Mouse (Mus musculus): Measurements from ENCODE around the gene Vmn1r5. TPM values are rescaled to one million over a fixed set of nuclear protein-coding genes. Genes with fewer than 3 reads are reported as not detected.
A peak's percentile ranks its signal among the peaks of the same experiment; 100 is the strongest.
"Not testable (repeated sequence)": the region's sequence is repeated elsewhere in the genome, so short reads cannot be mapped to it uniquely, and the experiment has no call there.

Vmn1r5 gene
- not detected for total RNA-seq (2021)
- long read RNA-seq, experiment 1: 0 reads
- long read RNA-seq, experiment 2: 0 reads

- no peak for DNase-seq (ENCODE audit: low spot score in 2 of 2)
These were observed at the start of gene Vmn1r5 for GRCm38 (mm10) chr6:56969973-56970372. TSS of gene Vmn1r5 (plus strand) at chr6:56970273.

GRCm38 (mm10) chr6:56923331-56923725, 46.7 kb upstream of the Vmn1r5 start:
- no peak for DNase-seq (ENCODE audit: low spot score in 2 of 2)

GRCm38 (mm10) chr6:56923726-56924707, 46.1 kb upstream of the Vmn1r5 start, which contains the start of the genes Nt5c3 and Vmn1r4:
TSS of gene Nt5c3 (minus strand) at chr6:56923932.
TSS of gene Vmn1r4 (plus strand) at chr6:56924015.
- peak; percentile 86 to 92 for DNase-seq (ENCODE audit: low spot score in 2 of 2)

- DNase-seq (ENCODE audit: low spot score in 2 of 2): no peak
These were observed 38.2 kb upstream of the Vmn1r5 start for GRCm38 (mm10) chr6:56931648-56932415.

- no peak for DNase-seq (ENCODE audit: low spot score in 2 of 2)
These were observed 37.6 kb upstream of the Vmn1r5 start for GRCm38 (mm10) chr6:56932464-56932863.

- DNase-seq (ENCODE audit: low spot score in 2 of 2): no peak
These were observed 35.7 kb upstream of the Vmn1r5 start for GRCm38 (mm10) chr6:56934366-56934765.

- DNase-seq (ENCODE audit: low spot score in 2 of 2): no peak
These were observed 13.6 kb upstream of the Vmn1r5 start for GRCm38 (mm10) chr6:56956436-56956835.

GRCm38 (mm10) chr6:56996943-56997342, 26.9 kb downstream of the Vmn1r5 start, which contains the start of gene Vmn1r6:
TSS of gene Vmn1r6 (plus strand) at chr6:56997243.
- DNase-seq (ENCODE audit: low spot score in 2 of 2): no peak

GRCm38 (mm10) chr6:57025224-57025623, 55.2 kb downstream of the Vmn1r5 start, which contains the start of gene Vmn1r7:
TSS of gene Vmn1r7 (minus strand) at chr6:57025324.
- DNase-seq (ENCODE audit: low spot score in 2 of 2): not testable (repeated sequence)

- no peak for DNase-seq (ENCODE audit: low spot score in 2 of 2)
These were observed 61.9 kb downstream of the Vmn1r5 start, which contains the start of gene Vmn1r8 for GRCm38 (mm10) chr6:57031984-57032383. TSS of gene Vmn1r8 (plus strand) at chr6:57032284.

GRCm38 (mm10) chr6:57034674-57035073, 64.6 kb downstream of the Vmn1r5 start:
- no peak for DNase-seq (ENCODE audit: low spot score in 2 of 2)

Other genes with a start within 250 kb of the Vmn1r5 start
- gene Kbtbd2, start 172.5 kb upstream of the Vmn1r5 start, total RNA-seq (2021): 10 to 100 TPM; 33.3 to 33.5 TPM
- 100 to 1,000 TPM; 186 to 188 TPM for gene Fkbp9, start 138.2 kb upstream of the Vmn1r5 start, total RNA-seq (2021)
- 10 to 100 TPM; 44.7 to 58.6 TPM for gene Nt5c3, start 46.3 kb upstream of the Vmn1r5 start, total RNA-seq (2021)
- under 1 TPM; 0.13 to 0.61 TPM for gene Vmn1r4, start 46.3 kb upstream of the Vmn1r5 start, total RNA-seq (2021)
- not detected for gene Vmn1r6, start 27.0 kb downstream of the Vmn1r5 start, total RNA-seq (2021)
- not detected for gene Vmn1r7, start 55.1 kb downstream of the Vmn1r5 start, total RNA-seq (2021)
- not detected for gene Vmn1r8, start 62.0 kb downstream of the Vmn1r5 start, total RNA-seq (2021)
- not detected for gene Vmn1r9, start 96.5 kb downstream of the Vmn1r5 start, total RNA-seq (2021)
- gene Vmn1r10, start 139.2 kb downstream of the Vmn1r5 start, total RNA-seq (2021): not detected
- gene Vmn1r11, start 163.2 kb downstream of the Vmn1r5 start, total RNA-seq (2021): not detected
- not detected for gene Vmn1r12, start 186.6 kb downstream of the Vmn1r5 start, total RNA-seq (2021)
- gene Vmn1r13, start 233.0 kb downstream of the Vmn1r5 start, total RNA-seq (2021): not detected

Measured in gastrocnemius, postnatal 4 days (tissue).